Mouse (Mus musculus) telencephalon, adult 2 months (tissue): ENCODE results near the gene Dlg2.

Experiments
- DNase-seq: peaks from one replicate; pipeline ENCODE4 v3.0.0-alpha.2; 2011; ENCODE audit warnings: low read depth, low spot score

The Dlg2 gene

GRCm38 (mm10) chr7:91567423-91567822 lies 1091.0 kb downstream of the Dlg2 start:
- DNase-seq: no peak

- DNase-seq: no peak
Observed at GRCm38 (mm10) chr7:91570969-91571368, 1094.5 kb downstream of the Dlg2 start.

DNA sequence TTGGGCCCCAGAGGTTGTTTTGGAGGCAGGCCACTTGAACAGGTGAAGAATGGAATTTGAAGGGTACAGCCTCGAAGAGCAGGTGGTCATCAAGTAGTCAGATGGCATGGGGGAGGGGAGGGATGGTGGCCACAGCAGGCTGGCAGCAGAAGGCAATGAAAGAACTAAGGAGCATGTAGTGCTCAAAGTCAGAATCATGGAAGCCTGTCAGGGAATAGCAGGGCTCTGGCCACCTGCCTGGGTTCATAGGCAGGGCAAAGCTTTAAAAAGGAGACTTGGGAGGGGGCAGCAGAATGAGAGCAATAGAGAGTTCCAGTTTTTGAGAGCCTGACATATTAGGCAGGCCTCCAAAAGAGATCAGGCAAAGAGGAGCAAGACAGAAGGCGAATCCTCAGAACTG lies 1096.2 kb downstream of the Dlg2 start:
- DNase-seq: no peak

DNA sequence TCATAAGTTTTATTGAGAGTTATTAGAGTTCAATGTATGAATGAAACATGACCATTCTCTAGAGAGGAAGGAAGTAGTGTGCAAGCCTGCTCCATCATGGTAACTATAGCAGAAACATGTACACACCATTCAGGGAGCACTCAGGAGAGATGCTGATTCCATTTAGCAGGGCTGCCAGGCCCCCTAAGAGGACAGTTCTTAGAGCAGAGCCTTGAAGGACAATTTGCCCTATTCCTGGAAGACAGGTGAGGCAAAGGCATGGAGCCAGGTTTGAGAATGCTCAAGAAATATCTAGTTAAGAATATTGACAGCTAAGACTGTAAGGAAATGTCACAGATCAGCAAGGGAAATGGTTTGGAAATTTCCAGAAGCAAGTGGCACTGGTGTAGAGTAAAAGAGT lies 1096.8 kb downstream of the Dlg2 start:
- DNase-seq: no peak

- no peak for DNase-seq
Observed at GRCm38 (mm10) chr7:91576216-91576615, 1099.7 kb downstream of the Dlg2 start.

DNA sequence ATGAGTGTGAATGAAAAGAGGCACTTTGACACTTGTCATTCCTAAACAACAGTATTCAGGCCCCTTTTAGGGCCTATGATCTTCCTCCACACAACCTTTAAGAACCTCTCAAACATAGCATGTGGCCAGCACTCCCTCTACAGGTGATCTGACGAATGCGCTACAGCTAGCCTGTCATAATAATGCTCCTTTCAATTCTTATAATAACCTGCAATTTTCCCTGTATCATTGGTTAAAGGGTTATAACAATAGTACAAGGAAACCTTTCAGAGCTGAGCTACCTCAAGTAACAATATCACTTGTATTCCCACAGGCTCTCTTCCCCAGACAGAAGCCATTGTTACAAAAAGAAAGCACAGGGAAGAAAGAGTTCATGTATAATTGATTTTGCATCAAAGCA lies 1105.7 kb downstream of the Dlg2 start:
- DNase-seq: no peak

DNA sequence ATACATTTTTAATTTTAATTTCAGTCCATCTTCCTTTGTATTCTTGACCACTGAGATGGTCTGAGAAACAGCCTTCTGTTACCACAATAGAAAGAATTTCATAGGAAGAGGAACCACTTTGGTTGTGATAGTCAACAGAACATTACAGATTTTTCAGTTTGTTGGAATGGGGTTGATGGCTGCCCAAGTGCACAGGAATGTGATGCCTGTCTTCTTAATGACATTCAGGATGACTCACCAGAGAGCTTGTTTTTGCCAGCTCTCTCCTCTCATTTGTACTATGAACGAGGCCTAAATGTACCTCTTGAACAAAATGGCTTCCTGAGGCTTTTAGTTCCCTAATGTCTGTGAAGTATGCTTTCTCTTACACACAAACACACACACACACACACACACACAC lies 1107.1 kb downstream of the Dlg2 start:
- DNase-seq: no peak

GRCm38 (mm10) chr7:91591261-91592170 lies 1115.0 kb downstream of the Dlg2 start:
- no peak for DNase-seq

DNA sequence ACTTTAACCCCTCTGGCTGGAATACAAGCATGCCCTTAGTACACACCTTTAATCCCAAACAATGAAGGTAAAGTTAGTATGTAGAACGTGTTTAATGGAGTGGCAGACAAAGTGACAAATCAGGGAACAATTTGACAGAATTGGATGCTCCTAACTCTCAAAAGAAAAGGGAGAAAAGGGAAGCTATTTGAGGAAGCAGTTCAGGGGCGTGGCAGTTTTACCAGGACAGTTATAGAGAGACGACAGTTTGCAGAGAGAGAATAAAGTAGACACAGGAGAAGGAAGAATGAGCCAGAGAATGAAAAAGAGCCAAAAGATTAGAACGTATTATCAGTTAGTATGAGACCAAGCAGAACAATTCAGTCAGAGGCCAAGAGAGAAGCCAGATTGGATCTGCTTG lies 1122.1 kb downstream of the Dlg2 start:
- no peak for DNase-seq

DNA sequence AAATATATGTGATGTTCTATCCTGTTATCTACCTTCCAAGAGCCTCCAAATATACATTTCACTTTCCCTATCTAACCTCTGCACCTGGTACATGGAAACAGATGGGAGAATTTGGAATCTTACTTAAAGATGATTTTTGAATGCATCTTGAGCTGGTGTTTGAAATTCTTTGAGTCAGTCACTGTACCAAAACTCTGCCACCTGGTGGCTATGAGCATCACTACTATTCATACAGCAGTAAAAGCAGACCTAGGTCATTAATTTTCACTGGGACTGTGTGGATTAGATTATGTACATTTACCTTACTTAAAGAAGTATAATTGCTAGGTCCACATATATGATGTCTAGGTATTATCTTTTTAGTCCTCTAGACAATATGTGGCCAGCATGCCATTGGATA lies 1124.8 kb downstream of the Dlg2 start:
- DNase-seq: no peak

DNA sequence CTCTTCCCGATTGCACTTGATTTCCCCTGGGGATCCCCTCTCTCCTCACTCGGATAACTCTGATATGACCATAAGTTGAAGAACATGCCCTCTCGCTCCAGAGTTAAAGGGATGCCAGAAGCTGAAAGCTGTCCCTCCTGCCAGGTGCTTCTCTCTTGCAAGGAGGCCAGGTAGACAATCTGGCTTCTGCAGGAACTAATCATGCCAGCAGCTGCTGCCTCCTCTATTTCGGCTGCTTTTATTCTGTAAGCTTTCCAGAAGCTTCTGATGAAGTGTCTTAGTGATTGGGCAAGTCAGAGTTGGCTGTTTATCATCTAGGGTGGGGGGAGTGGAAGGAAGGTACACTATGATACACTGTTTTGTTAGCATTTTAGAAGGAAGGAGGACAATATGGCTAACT lies 1127.1 kb downstream of the Dlg2 start:
- no peak for DNase-seq

GRCm38 (mm10) chr7:91653033-91653432 lies 1176.6 kb downstream of the Dlg2 start:
- DNase-seq: no peak

DNA sequence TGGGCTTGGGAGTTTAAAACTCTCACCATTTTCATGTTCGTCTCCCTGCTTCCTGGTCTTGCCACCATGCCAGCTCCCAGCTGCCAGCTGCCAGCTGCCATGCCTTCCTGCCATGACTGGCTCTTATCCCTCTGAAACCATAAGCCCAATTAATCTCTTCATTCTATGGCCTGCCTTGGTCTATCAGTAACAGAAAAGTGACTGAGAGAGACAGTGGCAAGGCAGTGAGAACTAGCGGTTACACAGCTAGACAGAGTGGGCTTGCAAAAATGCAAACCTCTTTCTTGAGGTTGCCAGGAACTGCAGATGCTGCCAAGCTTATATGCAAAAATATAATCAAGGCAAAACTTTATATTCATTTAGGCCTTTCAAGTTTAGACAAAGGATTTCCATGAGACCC lies 1183.0 kb downstream of the Dlg2 start:
- no peak for DNase-seq

GRCm38 (mm10) chr7:91672236-91673017 lies 1196.0 kb downstream of the Dlg2 start:
- peak; percentile 84 for DNase-seq

DNA sequence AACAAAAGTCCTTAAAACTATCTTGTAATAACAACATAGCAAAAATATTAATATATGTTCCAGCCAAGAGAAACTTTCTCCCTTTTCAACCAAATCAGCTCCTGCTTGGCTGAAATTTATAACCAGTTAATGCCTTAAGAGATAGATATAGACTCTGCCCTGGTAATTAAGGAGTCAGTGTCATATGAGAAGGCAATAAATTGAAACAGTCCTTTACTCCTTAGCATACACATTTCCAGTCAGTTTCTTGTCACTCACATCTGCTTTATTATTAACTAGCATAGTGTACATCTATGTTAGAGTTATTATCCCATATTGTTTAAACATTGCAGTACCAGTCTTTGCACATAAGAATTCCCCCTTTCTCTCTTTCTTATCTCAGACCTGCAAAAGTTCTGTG lies 1197.9 kb downstream of the Dlg2 start:
- no peak for DNase-seq

- DNase-seq: no peak
Observed at GRCm38 (mm10) chr7:91677934-91678333, 1201.5 kb downstream of the Dlg2 start.

- DNase-seq: no peak
Observed at GRCm38 (mm10) chr7:91687930-91688329, 1211.5 kb downstream of the Dlg2 start.

- no peak for DNase-seq
Observed at GRCm38 (mm10) chr7:91689829-91690228, 1213.4 kb downstream of the Dlg2 start.

DNA sequence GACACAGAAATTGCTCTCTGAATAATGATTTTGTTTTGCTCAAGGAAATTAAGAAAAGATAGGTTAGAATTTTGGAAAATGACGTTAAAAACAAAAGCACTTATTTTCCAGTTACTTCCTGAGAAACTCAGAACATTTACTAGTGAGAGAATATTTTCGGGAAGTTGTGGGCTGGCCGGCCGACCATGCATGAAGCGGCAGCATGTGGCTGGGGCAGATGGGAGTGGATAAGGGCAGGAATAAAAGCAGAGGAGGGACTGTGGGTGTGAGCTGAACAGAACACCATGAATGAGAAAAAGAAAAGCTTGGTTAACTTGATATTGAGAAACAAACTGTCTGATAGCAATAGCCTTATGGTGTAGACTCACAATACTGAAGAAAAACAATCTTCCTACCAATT lies 1233.4 kb downstream of the Dlg2 start:
- peak; percentile 54 for DNase-seq

DNA sequence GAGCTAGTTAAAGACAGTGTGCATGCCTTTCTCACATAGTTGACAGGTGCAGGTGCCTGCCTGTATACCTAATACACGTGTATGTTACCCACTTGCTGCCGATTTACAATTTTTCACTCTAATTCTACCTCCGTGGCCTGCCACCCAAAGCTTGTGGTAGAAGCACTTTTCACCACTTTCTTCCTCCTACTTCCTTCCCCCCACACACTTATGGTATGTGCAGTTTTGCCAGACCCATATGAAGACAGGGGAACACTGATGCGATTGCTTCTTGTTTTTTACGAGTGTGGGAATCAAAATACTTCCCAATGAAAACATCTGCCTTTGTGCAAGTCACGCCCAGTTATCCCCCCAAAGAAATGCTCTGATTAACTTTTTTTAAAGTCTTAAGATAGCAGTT lies 1234.7 kb downstream of the Dlg2 start:
- peak; percentile 50 for DNase-seq

DNA sequence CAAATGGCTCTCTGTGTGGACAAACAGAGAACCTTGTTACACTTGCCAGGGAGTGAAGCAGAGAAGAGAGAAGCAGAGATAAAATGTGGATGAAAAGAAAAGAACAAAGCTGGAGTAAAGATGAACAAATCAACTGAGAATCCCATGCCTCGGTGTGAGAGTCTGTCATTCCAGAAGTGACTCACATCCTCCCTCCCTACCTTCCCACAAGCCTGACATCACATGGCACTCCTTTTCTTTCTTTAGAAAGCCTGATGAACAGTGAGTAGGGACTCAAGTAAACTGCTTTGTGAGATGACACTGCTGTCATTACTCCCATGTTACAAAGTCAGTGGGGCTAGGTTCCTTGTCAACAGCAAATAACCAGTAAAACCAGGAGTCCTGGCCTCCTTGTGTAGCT lies 1239.3 kb downstream of the Dlg2 start:
- DNase-seq: peak; percentile 35

DNA sequence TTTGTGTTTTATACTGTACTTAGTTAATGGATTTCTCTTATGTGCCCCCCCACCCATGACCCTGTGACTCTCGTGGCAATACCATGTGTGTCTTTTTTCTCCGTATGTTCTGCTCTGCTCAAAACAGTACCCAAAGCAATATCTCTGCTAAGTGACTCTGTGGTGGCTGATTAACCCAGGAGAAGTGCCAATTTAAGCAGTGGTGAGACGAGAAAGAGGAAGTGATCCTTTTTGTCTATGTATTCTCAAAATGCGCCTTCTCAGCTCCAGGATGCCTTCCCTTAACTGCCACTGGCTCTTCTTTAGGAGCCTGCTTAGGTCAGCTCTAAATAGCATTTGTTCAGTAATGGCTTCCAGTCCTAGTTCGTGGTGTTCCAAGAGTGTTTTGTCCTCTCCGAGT lies 1240.2 kb downstream of the Dlg2 start:
- DNase-seq: no peak

DNA sequence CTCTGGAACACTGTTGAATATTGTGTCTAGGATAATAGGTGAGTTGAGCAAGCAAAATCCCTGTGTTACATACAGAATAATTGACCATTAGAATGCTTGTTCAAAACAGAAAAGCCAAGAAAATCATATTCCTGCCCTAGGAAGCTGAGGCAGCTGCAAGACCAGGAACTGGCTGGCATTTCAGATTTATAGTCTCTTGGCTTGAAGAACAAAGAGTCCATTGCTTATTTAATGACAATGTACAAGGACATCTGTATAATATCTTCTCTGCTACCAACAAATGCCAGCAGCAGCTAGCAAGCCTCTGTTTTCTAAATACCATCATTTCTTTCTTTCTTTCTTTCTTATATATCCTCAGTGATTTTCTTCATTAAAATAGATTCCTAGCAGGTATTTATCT lies 1243.8 kb downstream of the Dlg2 start:
- peak; percentile 42 for DNase-seq
